Mouse (Mus musculus): ENCODE results near the gene Tha1.

- TF ChIP-seq CTCF (conservative IDR thresholded peaks at IDR 0.05; ENCODE audit: low read length): no peak
- TF ChIP-seq NANOG (IDR thresholded peaks at IDR 0.05; ENCODE audit: borderline replicate concordance, low read length): no peak
Measured at GRCm38 (mm10) chr11:117854241-117854640, 19.0 kb downstream of the Tha1 start.

Measured in E14TG2a.4 (cell line).